Mouse (Mus musculus) myocyte (in vitro differentiated cells): ENCODE results near the gene Isoc2b.

ENCODE experiments used
- E2F4 ChIP-seq: IDR thresholded peaks from one replicate; pipeline ENCODE4 v1.6.1; 2011; ENCODE audit warnings: mild to moderate bottlenecking, control low read depth, moderate library complexity; ENCODE audit not compliant: insufficient read depth
- MAX ChIP-seq: IDR thresholded peaks from one replicate; pipeline ENCODE4 v1.6.1; 2011; ENCODE audit warnings: low read depth, mild to moderate bottlenecking, control low read depth
- MYOD1 ChIP-seq, 3 experiments: IDR thresholded peaks; one replicate each; pipeline ENCODE4 v1.6.1; 2011; ENCODE audit warnings: control low read depth in 2 of 3, low read depth in 2 of 3, mild to moderate bottlenecking in 2 of 3, moderate library complexity in 1 of 3; ENCODE audit not compliant: insufficient read length in 2 of 3, control insufficient read depth in 1 of 3
- MYOG ChIP-seq, 3 experiments: IDR thresholded peaks; one replicate each; pipeline ENCODE4 v1.6.1; 2011; ENCODE audit warnings: control low read depth in 2 of 3, low read depth in 2 of 3, mild to moderate bottlenecking in 2 of 3; ENCODE audit not compliant: insufficient read length in 2 of 3, control insufficient read depth in 1 of 3, insufficient read depth in 1 of 3
- POLR2A ChIP-seq: IDR thresholded peaks from one replicate; pipeline ENCODE4 v1.6.1; 2011; ENCODE audit warnings: low read depth, mild to moderate bottlenecking, control low read depth, moderate library complexity; ENCODE audit not compliant: insufficient read length
- POLR2AphosphoS2 ChIP-seq: IDR thresholded peaks from one replicate; pipeline ENCODE4 v1.6.1; 2011; ENCODE audit warnings: low read depth, control low read depth; ENCODE audit not compliant: insufficient read length
- REST ChIP-seq: IDR thresholded peaks from one replicate; pipeline ENCODE4 v1.6.1; 2011; ENCODE audit warnings: mild to moderate bottlenecking, control low read depth, moderate library complexity; ENCODE audit not compliant: insufficient read depth, insufficient read length
- SRF ChIP-seq: IDR thresholded peaks from one replicate; pipeline ENCODE4 v1.6.1; 2011; ENCODE audit warnings: low read depth; ENCODE audit not compliant: control insufficient read depth, insufficient read length
- TCF12 ChIP-seq: IDR thresholded peaks from one replicate; pipeline ENCODE4 v1.6.1; 2011; ENCODE audit warnings: mild to moderate bottlenecking, control low read depth; ENCODE audit not compliant: poor library complexity, insufficient read depth, severe bottlenecking
- TCF3 ChIP-seq: IDR thresholded peaks from one replicate; pipeline ENCODE4 v1.6.1; 2011; ENCODE audit warnings: low read depth, control low read depth; ENCODE audit not compliant: insufficient read length
- USF1 ChIP-seq: IDR thresholded peaks from one replicate; pipeline ENCODE4 v1.6.1; 2011; ENCODE audit warnings: low read depth, mild to moderate bottlenecking, control low read depth, moderate library complexity

DNA sequence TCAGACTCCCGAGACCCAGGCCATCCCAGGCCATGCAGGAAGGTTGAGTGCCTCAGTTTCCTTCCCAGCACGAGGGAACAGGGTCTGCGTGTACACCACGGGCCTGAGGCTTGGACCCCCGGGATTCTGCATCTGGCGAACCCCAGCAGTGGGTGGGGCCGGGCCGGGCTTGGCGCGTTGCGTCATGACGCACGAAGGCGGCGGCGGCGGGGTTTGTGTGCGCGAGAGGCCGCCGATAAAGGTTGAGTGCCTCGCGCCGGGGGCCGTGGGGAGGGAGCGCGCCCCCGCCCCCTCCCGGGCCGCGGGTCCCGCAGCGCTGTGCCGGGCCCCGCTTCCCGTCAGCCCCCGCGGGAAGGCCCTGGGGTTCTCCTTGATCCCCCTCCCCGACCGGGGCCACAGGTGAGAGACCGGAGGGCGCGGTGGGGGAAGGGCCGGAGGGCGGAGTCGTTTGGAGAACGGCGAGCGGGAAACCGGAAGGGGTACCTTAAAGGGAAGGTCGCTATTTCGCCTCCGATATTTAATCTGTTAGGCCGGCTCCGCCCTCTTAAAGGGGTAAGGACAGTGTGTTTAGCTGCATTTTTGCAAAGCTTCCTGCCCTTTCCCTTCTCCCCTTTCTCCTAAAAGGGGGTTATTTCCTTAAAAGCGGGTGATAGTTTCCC is 45.1 kb upstream of the Isoc2b start, which contains the start of gene Zfp628:
- TF ChIP-seq MAX (no peak), POLR2A (peak; percentile 90), TCF12 (no peak), POLR2AphosphoS2 (peak; percentile 93), USF1 (no peak), E2F4 (no peak), TCF3 (no peak), SRF (peak; percentile 86), MYOD1 (IDR thresholded peaks at IDR 0.05; ENCODE audit: control insufficient read depth in 1 of 3, insufficient read length in 2 of 3, low read depth in 2 of 3) (no peak), MYOG (IDR thresholded peaks at IDR 0.05; ENCODE audit: control insufficient read depth in 1 of 3, insufficient read depth in 1 of 3, insufficient read length in 2 of 3, low read depth in 2 of 3) (peak in 1 of 3 experiments; percentile 6), REST (no peak)
